Mouse (Mus musculus) c-Kit-negative CD71-positive TER-119-positive erythroid progenitor cells, embryonic 14.5 days (primary cell): ENCODE results near the gene Ttc7b.

Experiments used
- DNase-seq: peaks from one replicate; pipeline ENCODE4 v3.0.0-alpha.2; 2013; ENCODE audit warnings: low read depth, low spot score

Gene Ttc7b

GRCm38 (mm10) chr12:100419946-100420874 is 100.4 kb downstream of the Ttc7b start:
- DNase-seq, result no peak

- DNase-seq, result no peak
Measured at GRCm38 (mm10) chr12:100415802-100416201, 104.8 kb downstream of the Ttc7b start.

GRCm38 (mm10) chr12:100414717-100415398 is 105.8 kb downstream of the Ttc7b start:
- no peak for DNase-seq

- no peak for DNase-seq
Measured at GRCm38 (mm10) chr12:100408714-100409113, 111.9 kb downstream of the Ttc7b start.

GRCm38 (mm10) chr12:100408143-100408542 is 112.5 kb downstream of the Ttc7b start:
- no peak for DNase-seq

- no peak for DNase-seq
Measured at GRCm38 (mm10) chr12:100407371-100407770, 113.3 kb downstream of the Ttc7b start.

GRCm38 (mm10) chr12:100406094-100406493 is 114.5 kb downstream of the Ttc7b start:
- DNase-seq, result no peak

GRCm38 (mm10) chr12:100405512-100406030 is 115.1 kb downstream of the Ttc7b start:
- no peak for DNase-seq

- no peak for DNase-seq
Measured at GRCm38 (mm10) chr12:100404430-100404829, 116.2 kb downstream of the Ttc7b start.

- no peak for DNase-seq
Measured at GRCm38 (mm10) chr12:100403005-100403324, 117.7 kb downstream of the Ttc7b start.

GRCm38 (mm10) chr12:100402296-100403004 is 118.2 kb downstream of the Ttc7b start:
- DNase-seq, result no peak

- DNase-seq, result no peak
Measured at GRCm38 (mm10) chr12:100400119-100400518, 120.5 kb downstream of the Ttc7b start.

GRCm38 (mm10) chr12:100399126-100399727 is 121.4 kb downstream of the Ttc7b start:
- no peak for DNase-seq

GRCm38 (mm10) chr12:100398268-100398943 is 122.2 kb downstream of the Ttc7b start:
- DNase-seq, result no peak

- DNase-seq, result no peak
Measured at GRCm38 (mm10) chr12:100397432-100398146, 123.0 kb downstream of the Ttc7b start.

- no peak for DNase-seq
Measured at GRCm38 (mm10) chr12:100396806-100397205, 123.8 kb downstream of the Ttc7b start.

- DNase-seq, result no peak
Measured at GRCm38 (mm10) chr12:100393532-100393931, 127.1 kb downstream of the Ttc7b start.

GRCm38 (mm10) chr12:100393109-100393508 is 127.5 kb downstream of the Ttc7b start:
- no peak for DNase-seq

- no peak for DNase-seq
Measured at GRCm38 (mm10) chr12:100392466-100392865, 128.2 kb downstream of the Ttc7b start.

GRCm38 (mm10) chr12:100391890-100392289 is 128.7 kb downstream of the Ttc7b start:
- DNase-seq, result no peak
